Mouse (Mus musculus) lung, embryonic 16.5 days (tissue): ENCODE results near the gene Commd2. TPM values are rescaled to one million over a fixed set of nuclear protein-coding genes. Genes with fewer than 3 reads are reported as not detected.

ENCODE experiments used
- ATAC-seq: fragments of 200-750 bp; cut with Nextera tagmentation; 2 replicates; pipeline ENCODE4 v1.8.0; 2017; ENCODE audit warnings: low read depth, mild to moderate bottlenecking, moderate library complexity
- H3K27ac ChIP-seq: fragments of 300-500 bp; sonication (generic); 2 replicates; pipeline ENCODE4 v1.5.1; 2014; ENCODE audit warnings: mild to moderate bottlenecking, control low read depth, low read length
- H3K27me3 ChIP-seq: fragments of 300-500 bp; sonication (generic); 2 replicates; pipeline ENCODE4 v1.6.1; 2014; ENCODE audit warnings: low read depth, low read length, mixed read lengths; ENCODE audit not compliant: control insufficient read depth, insufficient read depth
- H3K36me3 ChIP-seq: fragments of 300-500 bp; sonication (generic); 2 replicates; pipeline ENCODE4 v1.6.1; 2014; ENCODE audit warnings: low read length; ENCODE audit not compliant: control insufficient read depth, insufficient read depth
- H3K4me1 ChIP-seq: fragments of 300-500 bp; sonication (generic); replicated peaks from 2 replicates; pipeline ENCODE4 v1.6.1; 2014; ENCODE audit warnings: low read length, mixed read lengths; ENCODE audit not compliant: control insufficient read depth, insufficient read depth
- H3K4me2 ChIP-seq: fragments of 300-500 bp; sonication (generic); 2 replicates; pipeline ENCODE4 v1.6.1; 2014; ENCODE audit warnings: low read depth, low read length, control low read depth
- H3K4me3 ChIP-seq: fragments of 300-500 bp; sonication (generic); 2 replicates; pipeline ENCODE4 v1.5.1; 2014; ENCODE audit warnings: mild to moderate bottlenecking, low read length, control low read depth
- H3K9ac ChIP-seq: fragments of 300-500 bp; sonication (generic); 2 replicates; pipeline ENCODE4 v1.6.1; 2014; ENCODE audit warnings: low read length, control low read depth
- H3K9me3 ChIP-seq: fragments of 300-500 bp; sonication (generic); 2 replicates; pipeline ENCODE4 v1.6.1; 2016; ENCODE audit warnings: low read length; ENCODE audit not compliant: control insufficient read depth
- WGBS: fragments of 180-500 bp; shearing (Covaris S2); extraction: QIAGEN DNeasy Blood & Tissue Kit; methylation state at CpG from one replicate; pipeline ENCODE4 v1.1.7; 2014; 5-methylcytosine and 5-hydroxymethylcytosine counted together
- polyA plus RNA-seq: library from polyadenylated mRNA; unstranded; fragments of >200 nt; fragmentation: Nextera tagmentation; extraction: Ambion mirVana; gene quantifications from 2 replicates; pipeline ENCODE4 v1.2.1, GENCODE M21; 2015

Gene Commd2
- 91.1 and 96.8 TPM in 2 replicates for polyA plus RNA-seq

GRCm38 (mm10) chr3:57651231-57651864, at the start of gene Commd2:
Commd2 (minus strand) TSS chr3:57651715.
- Histone ChIP-seq H3K4me3 (peak within 1 kb of the TSS; percentile 72), H3K27me3 (no peaks in the 10 kb centered on the region), H3K9ac (peak within 1 kb of the TSS; percentile 84), H3K4me2 (peak within 1 kb of the TSS; percentile 64), H3K36me3 (no peaks in the 10 kb centered on the region), H3K4me1 (peaks cover 4% of the 10 kb centered on the region), H3K9me3 (no peaks in the 10 kb centered on the region), H3K27ac (peak within 1 kb of the TSS; percentile 86)
- under 1% methylated on average over 42 of the region's 42 CpGs for WGBS
- peak; percentile 98 for ATAC-seq

GRCm38 (mm10) chr3:57696779-57697178, 45.3 kb upstream of the Commd2 start:
- Histone ChIP-seq H3K9ac (no peak overlapping the region), H3K27me3 (no peaks in the 10 kb centered on the region), H3K4me1 (no peaks in the 10 kb centered on the region), H3K4me3 (no peak overlapping the region), H3K4me2 (no peak overlapping the region), H3K36me3 (no peaks in the 10 kb centered on the region), H3K27ac (no peak overlapping the region), H3K9me3 (no peaks in the 10 kb centered on the region)
- ATAC-seq, result no peak
- WGBS, result 89% methylated on average over 9 of the region's 9 CpGs

GRCm38 (mm10) chr3:57696249-57696648, 44.7 kb upstream of the Commd2 start:
- Histone ChIP-seq H3K4me2 (no peak overlapping the region), H3K9ac (no peak overlapping the region), H3K27ac (no peak overlapping the region), H3K4me1 (no peaks in the 10 kb centered on the region), H3K27me3 (no peaks in the 10 kb centered on the region), H3K9me3 (no peaks in the 10 kb centered on the region), H3K4me3 (no peak overlapping the region), H3K36me3 (no peaks in the 10 kb centered on the region)
- ATAC-seq, result no peak
- 87% methylated on average over 4 of the region's 4 CpGs for WGBS

- H3K9ac ChIP-seq, result no peak within 1 kb of the TSS
- H3K4me2 ChIP-seq, result no peak within 1 kb of the TSS
- no peaks in the 10 kb centered on the region for H3K4me1 ChIP-seq
- no peak for ATAC-seq
- H3K27me3 ChIP-seq, result no peaks in the 10 kb centered on the region
- H3K36me3 ChIP-seq, result no peaks in the 10 kb centered on the region
- WGBS, result 53% methylated on average over 2 of the region's 2 CpGs
- H3K9me3 ChIP-seq, result no peaks in the 10 kb centered on the region
- H3K27ac ChIP-seq, result no peak within 1 kb of the TSS
- no peak within 1 kb of the TSS for H3K4me3 ChIP-seq
Observed at GRCm38 (mm10) chr3:57692719-57693118, 41.2 kb upstream of the Commd2 start, which contains the start of gene Ankub1. Ankub1 (minus strand) TSS chr3:57692799.

GRCm38 (mm10) chr3:57691772-57692171, 40.3 kb upstream of the Commd2 start:
- Histone ChIP-seq H3K36me3 (no peaks in the 10 kb centered on the region), H3K27ac (no peak overlapping the region), H3K4me2 (no peak overlapping the region), H3K9me3 (no peaks in the 10 kb centered on the region), H3K27me3 (no peaks in the 10 kb centered on the region), H3K4me1 (no peaks in the 10 kb centered on the region), H3K9ac (no peak overlapping the region), H3K4me3 (no peak overlapping the region)
- ATAC-seq, result no peak
- 66% methylated on average over 4 of the region's 4 CpGs for WGBS

- H3K4me1 ChIP-seq, result no peaks in the 10 kb centered on the region
Observed at GRCm38 (mm10) chr3:57677786-57678185, 26.3 kb upstream of the Commd2 start.

GRCm38 (mm10) chr3:57674075-57674474, 22.6 kb upstream of the Commd2 start:
- peak overlapping the region; percentile 6; the same call in 1 of the 2 replicates for H3K4me2 ChIP-seq
- no peaks in the 10 kb centered on the region for H3K9me3 ChIP-seq
- no peak overlapping the region for H3K9ac ChIP-seq
- no peaks in the 10 kb centered on the region for H3K4me1 ChIP-seq
- peak overlapping the region; percentile 48 for H3K27ac ChIP-seq
- ATAC-seq, result peak; percentile 72
- WGBS, result 70% methylated on average over 2 of the region's 2 CpGs
- no peaks in the 10 kb centered on the region for H3K27me3 ChIP-seq
- no peaks in the 10 kb centered on the region for H3K36me3 ChIP-seq
- H3K4me3 ChIP-seq, result no peak overlapping the region

More at GRCm38 (mm10) chr3:57677786-57678185, 26.3 kb upstream of the Commd2 start:
- no peak overlapping the region for H3K4me3 ChIP-seq
- no peaks in the 10 kb centered on the region for H3K27me3 ChIP-seq
- H3K27ac ChIP-seq, result no peak overlapping the region
- no peak overlapping the region for H3K4me2 ChIP-seq
- no peak for ATAC-seq
- no peaks in the 10 kb centered on the region for H3K9me3 ChIP-seq
- H3K36me3 ChIP-seq, result no peaks in the 10 kb centered on the region
- H3K9ac ChIP-seq, result no peak overlapping the region

GRCm38 (mm10) chr3:57673586-57673985, 22.1 kb upstream of the Commd2 start:
- peak; percentile 92 for ATAC-seq
- no peaks in the 10 kb centered on the region for H3K9me3 ChIP-seq
- WGBS, result 43% methylated on average over 4 of the region's 4 CpGs
- no peaks in the 10 kb centered on the region for H3K4me1 ChIP-seq
- H3K4me2 ChIP-seq, result peak overlapping the region; percentile 6; the same call in 1 of the 2 replicates
- no peak overlapping the region for H3K4me3 ChIP-seq
- no peaks in the 10 kb centered on the region for H3K36me3 ChIP-seq
- H3K27ac ChIP-seq, result peak overlapping the region; percentile 48
- no peak overlapping the region for H3K9ac ChIP-seq
- no peaks in the 10 kb centered on the region for H3K27me3 ChIP-seq

- WGBS, result 27% methylated on average over 14 of the region's 14 CpGs
- Histone ChIP-seq H3K9ac (peak overlapping the region; percentile 36; the same call in 1 of the 2 replicates), H3K4me1 (peaks cover 3% of the 10 kb centered on the region; the same call in 1 of the 2 replicates), H3K27ac (no peak overlapping the region), H3K9me3 (no peaks in the 10 kb centered on the region), H3K4me3 (peak overlapping the region; percentile 21), H3K4me2 (peak overlapping the region; percentile 47), H3K27me3 (no peaks in the 10 kb centered on the region), H3K36me3 (no peaks in the 10 kb centered on the region)
- ATAC-seq, result peak; percentile 83
Observed at GRCm38 (mm10) chr3:57667054-57667723, 15.7 kb upstream of the Commd2 start.
